Mouse (Mus musculus) heart, adult 2 months (tissue): Measurements from ENCODE around the gene Trnp1.

Experiments used
- EP300 ChIP-seq: fragments of 200-500 bp; IDR thresholded peaks from 2 replicates; pipeline ENCODE4 v1.6.1; 2011; ENCODE audit warnings: low read depth, low read length, control low read depth; ENCODE audit not compliant: insufficient read depth
- POLR2A ChIP-seq: fragments of 200-500 bp; IDR thresholded peaks from 2 replicates; pipeline ENCODE4 v1.6.1; 2011; ENCODE audit warnings: mild to moderate bottlenecking, low read depth, low read length, control low read depth; ENCODE audit not compliant: insufficient read depth

DNA sequence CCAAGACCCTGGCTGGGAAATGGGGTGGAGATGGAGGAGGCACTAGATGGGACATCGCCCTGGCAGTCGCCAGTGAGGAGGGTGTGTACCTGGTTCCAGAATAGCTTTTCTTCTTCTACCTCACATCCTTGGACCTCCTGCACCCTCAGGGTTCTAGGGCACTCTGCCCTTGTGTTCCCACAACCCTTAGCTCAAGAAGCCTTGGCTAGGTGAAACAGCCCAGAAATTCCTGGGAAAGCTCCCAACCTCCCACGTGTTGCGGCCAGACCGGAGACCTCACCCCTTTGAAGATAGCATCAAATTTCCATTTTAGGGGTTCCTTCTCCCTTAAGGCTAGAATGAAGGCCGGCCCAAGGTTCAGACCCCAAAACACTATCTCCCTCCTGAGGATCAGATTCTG lies 17.6 kb downstream of the Trnp1 start:
- no peak for TF ChIP-seq POLR2A
- TF ChIP-seq EP300: no peak
